Mouse (Mus musculus): Measurements from ENCODE around the gene Rtl8a.
"Not testable (repeated sequence)": the region's sequence is repeated elsewhere in the genome, so short reads cannot be mapped to it uniquely, and the experiment has no call there.

DNA sequence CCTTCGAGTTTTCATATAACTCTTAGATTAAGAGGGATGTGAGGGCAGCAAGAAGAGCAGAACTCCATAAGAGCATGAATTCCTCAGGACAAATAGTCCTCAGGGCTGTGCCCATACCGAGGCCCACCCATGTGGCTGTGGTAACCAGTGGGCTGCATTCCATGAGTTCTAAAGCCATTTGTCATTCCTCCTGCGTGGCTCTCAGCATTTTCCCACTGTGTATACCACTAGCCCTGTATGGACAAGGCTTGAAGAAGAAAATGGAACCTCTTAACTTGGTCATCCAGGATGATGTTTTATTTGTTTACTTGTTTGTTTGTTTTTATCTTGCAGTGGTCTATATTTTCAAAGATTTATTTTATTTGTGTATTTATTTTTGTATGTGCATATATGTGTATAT is 5.4 kb downstream of the Rtl8a start:
- TF ChIP-seq CTCF, POLR2A (IDR thresholded peaks at IDR 0.05; ENCODE audit: insufficient read depth, low read depth, low read length): not testable (repeated sequence)

Measured in olfactory bulb, adult 2 months (tissue).